Mouse (Mus musculus) kidney, postnatal 36 days (tissue): Measurements from ENCODE around the gene Spata17.

Experiments used
- DNase-seq, 2 experiments: peaks; one replicate each; pipeline ENCODE4 v3.0.0; 2021 to 2022; ENCODE audit warnings: mixed read lengths in 2 of 2

Gene Spata17

GRCm38 (mm10) chr1:187076198-187077042 is 138.8 kb downstream of the Spata17 start:
- DNase-seq: no peak

DNA sequence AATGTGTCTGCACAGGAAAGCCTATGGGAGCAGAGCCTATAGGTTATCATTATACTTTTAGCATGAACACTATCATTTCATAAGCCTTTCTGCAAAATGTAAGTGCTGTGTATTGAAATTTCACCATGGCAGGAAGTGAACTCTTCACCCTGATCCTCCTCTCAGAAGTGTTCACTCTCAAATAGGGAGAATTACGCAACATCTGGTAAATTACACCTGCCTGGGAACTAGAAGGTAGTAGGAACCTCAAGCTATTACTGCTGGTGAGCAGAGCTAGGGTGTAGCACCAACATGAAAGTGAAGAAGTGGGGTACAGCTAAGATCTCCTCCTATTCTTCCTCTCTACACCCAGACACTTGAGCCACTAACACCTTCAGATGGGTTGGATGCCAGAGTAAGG is 155.4 kb downstream of the Spata17 start:
- DNase-seq: no peak

DNA sequence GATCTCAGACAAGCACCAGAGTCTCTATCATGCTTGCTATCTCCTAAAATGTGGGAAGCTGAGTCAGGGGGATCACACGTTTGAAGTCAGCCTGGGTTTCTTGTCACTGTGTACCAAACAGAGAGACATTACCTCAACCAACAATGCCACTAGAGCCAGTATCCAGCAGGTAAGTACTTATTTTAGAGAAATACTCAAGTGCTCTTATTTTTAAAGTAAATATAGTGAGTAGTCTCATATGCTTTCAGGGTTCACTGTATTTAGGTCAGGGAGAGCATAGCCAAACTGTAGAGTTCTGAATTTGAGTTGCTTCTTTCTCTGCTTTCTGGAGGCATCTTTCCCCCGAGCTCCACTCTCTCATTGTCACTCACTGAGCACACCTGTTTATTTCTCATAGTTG is 160.9 kb downstream of the Spata17 start:
- no peak for DNase-seq

- no peak for DNase-seq
These were observed 161.4 kb downstream of the Spata17 start for GRCm38 (mm10) chr1:187053862-187054261.

DNA sequence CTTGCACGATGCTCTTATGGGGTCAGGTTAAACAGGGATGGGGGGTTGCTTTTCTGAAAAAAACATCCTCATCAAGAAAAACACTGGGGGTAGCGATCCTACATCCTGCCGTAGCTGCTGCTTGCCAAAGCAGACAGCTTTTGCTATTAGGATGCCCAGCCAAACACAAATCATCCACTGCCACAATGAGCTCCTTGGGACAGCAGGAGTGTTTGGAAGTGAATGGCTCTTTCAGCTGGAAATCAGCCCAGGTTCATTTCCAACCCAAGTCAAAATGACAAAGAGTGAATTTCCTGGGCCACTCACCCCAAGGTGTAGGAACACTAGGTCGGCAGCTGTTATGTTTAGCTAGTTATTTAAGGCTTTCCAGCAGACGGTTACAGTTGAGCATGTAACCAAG is 162.7 kb downstream of the Spata17 start:
- no peak for DNase-seq

DNA sequence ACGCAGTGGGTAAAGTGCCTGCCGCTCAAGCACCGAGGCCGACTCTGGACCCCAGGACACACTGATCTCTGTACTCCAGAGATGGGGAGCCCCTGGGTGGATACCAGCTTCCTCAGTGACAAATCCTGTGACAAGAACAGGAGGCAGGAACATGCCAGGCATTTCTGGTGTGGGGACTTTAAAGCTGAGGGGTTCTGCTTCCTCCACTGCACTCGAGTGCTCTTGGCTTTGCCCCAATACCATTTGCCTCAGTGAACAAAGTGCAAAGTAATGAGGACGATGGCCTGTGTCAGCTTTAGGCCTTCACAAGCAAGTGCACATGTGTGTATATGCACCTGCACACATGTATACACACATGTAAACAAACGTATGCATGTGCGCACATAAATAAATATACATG is 164.0 kb downstream of the Spata17 start:
- peak in 1 of 2 experiments; percentile 5 for DNase-seq

DNA sequence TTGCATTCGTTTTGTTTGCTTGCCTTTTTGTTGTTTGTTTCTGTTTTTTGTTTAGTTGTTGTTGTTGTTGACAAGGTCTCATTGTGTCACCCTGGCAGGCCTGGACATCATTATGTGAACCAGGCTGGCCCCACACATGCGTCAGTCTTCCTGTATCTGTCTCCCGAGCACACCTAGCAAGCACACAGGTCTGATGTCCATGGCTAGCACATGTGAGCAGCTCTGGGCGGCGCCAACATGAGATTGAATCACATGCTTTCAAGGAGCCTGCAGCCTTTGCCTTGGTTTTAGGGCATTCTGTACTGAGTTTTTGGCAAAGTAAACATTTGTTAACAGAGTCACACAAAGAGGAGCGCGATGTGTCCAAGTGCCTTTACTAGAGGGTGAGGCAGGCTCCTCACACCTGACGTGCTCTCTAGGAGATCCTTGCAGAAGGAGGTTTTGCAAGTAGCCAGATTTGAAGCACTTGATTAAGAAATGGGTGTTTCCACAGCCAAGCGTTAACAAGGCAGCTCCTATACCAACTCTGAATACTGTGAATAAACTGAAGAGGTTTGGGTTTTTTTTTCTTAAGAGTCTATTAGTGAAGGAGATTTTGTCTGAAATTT is 166.5 kb downstream of the Spata17 start:
- DNase-seq: no peak

- no peak for DNase-seq
These were observed 170.5 kb downstream of the Spata17 start for GRCm38 (mm10) chr1:187044726-187045125.

GRCm38 (mm10) chr1:187039801-187040200 is 175.5 kb downstream of the Spata17 start:
- no peak for DNase-seq

- DNase-seq: no peak
These were observed 179.5 kb downstream of the Spata17 start for GRCm38 (mm10) chr1:187035785-187036184.

DNA sequence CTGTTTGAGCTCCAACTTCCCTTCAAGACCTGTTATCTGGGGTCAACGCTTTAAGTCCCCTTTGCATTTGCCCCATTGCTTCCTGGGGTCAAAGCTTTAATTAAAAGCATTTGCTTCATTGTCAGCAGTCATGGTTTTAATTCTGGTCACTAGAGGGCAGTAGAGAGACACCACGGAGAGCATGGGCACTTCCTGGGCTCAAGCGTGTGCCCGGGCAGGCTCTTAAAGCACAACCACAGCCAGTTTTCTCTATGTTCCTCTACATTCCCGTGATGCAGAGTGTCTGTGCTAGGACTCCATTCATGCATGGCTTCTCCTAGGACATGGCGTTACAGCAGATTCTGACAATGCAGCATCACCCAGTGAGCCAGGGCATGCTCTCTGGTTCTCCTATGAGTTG is 183.5 kb downstream of the Spata17 start:
- peak; percentile 46 to 51 for DNase-seq

DNA sequence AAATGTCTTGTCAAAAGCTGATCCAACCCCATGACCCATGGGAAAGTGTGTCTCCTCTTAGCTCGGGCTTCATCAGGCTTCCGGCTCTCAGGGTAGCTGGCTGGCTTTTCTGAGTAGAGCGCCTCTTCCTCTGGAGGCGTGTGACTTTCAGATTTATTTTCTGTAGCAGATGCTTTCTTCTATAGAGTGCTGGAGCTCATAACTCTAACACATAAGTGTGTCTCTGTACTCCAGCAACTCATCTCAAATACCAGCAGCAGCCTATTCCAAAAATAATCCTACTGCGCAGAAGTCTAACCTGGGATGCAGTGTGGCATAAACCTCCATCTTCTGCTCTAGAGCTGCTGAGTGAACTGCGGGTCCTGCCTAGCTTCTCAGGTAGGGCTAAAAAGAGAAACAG is 186.4 kb downstream of the Spata17 start:
- no peak for DNase-seq

- peak; percentile 39 to 46 for DNase-seq
These were observed 195.3 kb downstream of the Spata17 start for GRCm38 (mm10) chr1:187020011-187020410.

DNA sequence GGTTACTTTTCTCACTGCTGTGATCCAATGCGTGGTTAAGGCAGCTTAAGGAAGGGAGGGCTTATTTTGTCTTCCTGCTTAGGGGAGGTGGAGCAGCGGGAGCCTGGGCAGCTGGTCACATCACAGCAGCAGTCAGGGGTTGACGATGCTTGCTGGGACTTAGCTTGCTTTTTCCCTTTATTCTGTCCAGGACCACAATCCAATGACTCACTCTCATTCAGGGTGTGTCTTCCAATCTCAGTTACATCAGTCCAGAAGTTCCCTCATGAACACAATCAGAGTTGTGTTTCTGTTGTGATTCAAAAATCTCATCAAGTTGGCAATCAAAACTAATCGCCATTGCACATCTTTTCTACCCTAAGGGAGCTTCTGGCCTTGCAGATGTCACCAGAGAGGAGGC is 199.1 kb downstream of the Spata17 start:
- DNase-seq: no peak

DNA sequence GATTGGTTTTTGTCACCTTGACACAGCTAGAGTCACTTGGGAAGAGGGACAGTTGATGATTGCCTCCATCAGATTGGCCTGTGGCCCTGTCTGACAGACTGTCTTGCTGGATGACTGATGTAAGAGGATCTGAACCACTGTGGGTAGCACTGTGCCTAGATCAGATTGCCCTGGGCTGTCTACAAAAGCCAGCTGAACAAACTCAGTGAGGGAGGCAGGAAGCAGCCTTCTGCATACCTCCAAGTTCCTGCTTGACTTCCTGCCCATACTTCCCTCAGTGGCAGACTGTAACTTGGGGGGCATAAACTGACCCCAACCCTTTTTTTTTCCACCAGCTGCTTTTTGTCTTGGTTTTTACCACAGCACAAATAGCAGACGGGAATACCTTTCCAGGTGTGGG is 199.6 kb downstream of the Spata17 start:
- no peak for DNase-seq

DNA sequence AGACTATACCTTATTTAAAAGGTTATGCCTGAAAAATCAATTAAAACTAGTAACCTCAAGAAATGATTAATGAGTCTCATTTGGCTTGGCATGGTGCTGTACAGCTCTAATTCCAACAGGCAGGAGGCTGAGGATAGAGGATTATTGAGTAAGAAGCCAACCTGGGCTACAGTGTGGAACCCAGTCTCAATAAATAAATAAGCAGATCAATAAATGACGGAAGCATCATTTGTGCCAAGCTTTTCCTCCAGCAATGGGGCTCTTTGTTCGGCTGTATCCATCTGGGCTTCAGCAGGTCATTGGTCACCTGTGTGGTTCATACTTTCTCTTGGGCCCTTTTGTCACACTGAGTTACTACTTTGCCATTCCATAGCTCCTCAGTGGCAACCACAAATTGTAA is 201.1 kb downstream of the Spata17 start:
- no peak for DNase-seq

DNA sequence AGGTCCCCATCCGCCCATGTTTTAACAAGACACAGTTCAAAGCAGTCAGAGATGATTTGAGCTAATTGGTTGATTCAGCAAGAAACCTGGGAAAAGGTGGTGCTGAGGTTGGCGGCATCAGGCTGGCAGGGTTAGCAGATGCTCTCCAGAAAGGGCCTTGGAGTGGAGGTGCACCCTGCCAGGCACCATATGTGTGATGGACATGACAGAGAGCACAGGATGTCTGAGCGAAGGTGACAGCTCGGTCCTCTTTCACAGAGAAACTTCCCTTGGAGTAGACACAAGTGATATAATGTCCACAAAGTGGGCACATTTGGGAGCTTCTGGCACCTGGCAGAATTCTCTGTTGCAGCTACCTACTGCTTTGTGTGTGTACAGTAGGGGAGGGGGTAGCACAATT is 203.7 kb downstream of the Spata17 start:
- DNase-seq: no peak

DNA sequence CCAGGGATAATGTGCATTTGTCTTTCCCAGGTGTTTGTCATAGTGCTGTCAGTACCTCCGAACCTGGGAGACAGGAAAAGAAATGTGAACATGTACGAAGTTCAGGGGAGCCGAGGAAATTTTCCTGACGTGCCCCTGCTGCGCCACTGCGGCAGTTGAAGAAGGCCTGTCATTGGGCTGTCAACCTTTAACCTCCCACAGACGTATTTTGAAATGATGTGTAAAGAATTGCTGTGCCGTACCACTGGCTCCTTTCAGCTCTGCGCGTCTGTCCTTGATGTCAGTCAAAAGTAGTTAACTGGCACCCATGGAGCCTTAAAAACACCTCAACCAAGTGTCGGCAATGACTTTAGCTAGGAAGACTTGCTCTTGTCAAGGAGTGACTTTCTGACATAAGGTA is 205.2 kb downstream of the Spata17 start:
- no peak for DNase-seq

- no peak for DNase-seq
These were observed 207.0 kb downstream of the Spata17 start for GRCm38 (mm10) chr1:187008236-187008635.

DNA sequence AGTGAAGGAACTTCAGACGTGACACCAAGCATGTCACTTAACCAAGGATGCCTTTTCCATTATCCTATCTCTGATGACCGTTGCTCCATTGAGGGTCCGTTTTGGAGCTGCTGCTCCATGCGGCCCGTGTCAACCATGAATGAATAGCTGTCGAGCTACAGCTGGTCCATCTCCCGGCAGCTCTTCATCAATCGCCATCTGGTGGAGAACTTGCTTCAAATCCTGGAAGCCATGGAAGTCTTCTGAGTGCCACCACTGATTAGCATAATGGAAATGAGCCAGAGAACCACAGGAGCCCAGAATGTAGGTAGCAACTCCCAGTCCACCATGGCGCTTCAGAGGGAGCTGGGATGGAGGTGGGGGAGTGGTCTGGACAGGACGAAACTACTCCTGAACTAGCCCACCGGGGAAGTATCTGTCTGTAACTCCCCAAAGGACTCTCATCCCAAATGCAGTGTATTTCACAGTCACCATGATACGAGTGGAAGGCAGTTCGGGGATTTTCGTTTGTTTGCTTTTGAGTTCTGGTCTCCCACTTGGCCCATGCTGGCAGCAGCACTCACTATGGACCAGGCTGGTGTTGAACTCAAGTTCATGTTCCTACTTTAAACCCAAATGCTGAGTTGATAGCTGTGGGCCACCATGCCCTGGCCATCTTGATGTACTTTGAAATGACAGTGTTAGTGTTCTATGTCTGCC is 208.9 kb downstream of the Spata17 start:
- no peak for DNase-seq

DNA sequence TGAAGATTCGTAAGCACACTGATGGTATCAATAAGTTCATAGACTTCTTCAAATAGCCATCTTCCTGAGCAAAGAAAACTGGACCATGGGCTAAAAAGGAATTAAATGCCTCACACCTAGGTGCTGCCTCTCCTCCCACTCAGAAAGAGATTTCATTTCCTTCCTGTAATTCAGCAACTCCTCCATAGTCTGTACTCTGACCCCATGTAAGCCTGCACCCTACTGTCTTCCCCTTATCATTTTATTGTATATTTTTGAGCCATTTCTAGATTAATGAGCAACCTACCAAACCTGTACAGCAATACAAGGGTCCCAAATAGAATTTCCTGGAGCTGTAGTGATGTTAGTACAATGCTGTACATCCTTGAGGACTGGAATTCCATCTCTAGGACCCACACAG is 211.0 kb downstream of the Spata17 start:
- DNase-seq: no peak

DNA sequence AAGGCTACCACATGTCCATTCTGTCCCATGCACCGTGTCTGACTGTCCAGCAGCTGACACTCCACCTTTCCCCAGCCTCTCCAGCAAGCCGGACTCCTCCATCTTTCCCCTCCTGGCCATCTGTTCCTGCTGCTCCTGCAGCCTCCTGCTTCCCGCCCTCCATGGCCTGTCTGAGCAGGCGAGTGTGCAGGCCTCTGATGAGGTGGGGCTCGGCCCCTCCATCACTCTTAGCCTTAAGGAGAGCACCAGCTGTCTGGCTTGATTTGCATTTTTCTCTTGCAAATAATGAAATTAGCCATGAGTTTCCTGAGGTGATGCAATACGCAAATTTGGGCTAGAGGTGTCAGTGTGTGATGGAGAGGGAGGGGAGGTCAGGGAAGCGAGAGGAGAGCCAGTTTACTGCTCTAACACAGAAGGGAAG is 211.8 kb downstream of the Spata17 start:
- no peak for DNase-seq

- DNase-seq: no peak
These were observed 217.5 kb downstream of the Spata17 start for GRCm38 (mm10) chr1:186997596-186998304.
